Mouse (Mus musculus): ENCODE data around the gene Upk3bl. TPM values are rescaled to one million over a fixed set of nuclear protein-coding genes. Genes with fewer than 3 reads are reported as not detected.

Upk3bl gene
- polyA plus RNA-seq, 1 experiment from 2014 or later: 0.37 TPM

DNA sequence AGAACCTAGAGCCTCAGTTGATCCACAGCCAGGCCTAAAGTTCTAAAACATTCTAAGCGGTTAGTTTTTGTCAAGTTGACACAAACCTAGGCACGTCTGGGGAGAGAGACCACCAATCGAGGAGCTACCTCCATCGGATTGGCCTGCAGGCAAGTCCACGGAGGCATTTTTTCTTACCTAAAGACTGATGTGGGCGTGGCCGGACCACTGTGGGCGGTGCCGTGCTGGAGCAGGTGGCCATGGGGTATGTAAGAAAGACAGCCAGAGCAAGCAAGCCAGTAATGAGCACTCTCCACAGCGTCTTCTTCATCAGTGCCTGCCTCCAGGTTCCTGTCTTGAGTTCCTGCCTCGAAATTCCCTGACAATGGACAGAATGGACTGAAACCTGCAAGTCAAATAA, 19.2 kb downstream of the Upk3bl start:
- 58% methylated on average over 11 of the region's 11 CpGs for WGBS (ENCODE audit: insufficient replicate concordance)
- no peak overlapping the region for H3K4me3 ChIP-seq (ENCODE audit: low read depth, low read length)
- ATAC-seq (replicated peaks; ENCODE audit: insufficient number of reproducible peaks, low FRiP score, low TSS enrichment): no peak

GRCm38 (mm10) chr5:136075076-136075475, 20.8 kb downstream of the Upk3bl start:
- no peak overlapping the region for H3K4me3 ChIP-seq (ENCODE audit: low read depth, low read length)
- H3K27ac ChIP-seq (ENCODE audit: low read depth, low read length): no peak overlapping the region
- no peaks in the 10 kb centered on the region for H3K4me1 ChIP-seq (ENCODE audit: control insufficient read depth, insufficient read depth, low read length)
- no peak overlapping the region for H3K4me2 ChIP-seq
- no peaks in the 10 kb centered on the region for H3K36me3 ChIP-seq (ENCODE audit: control insufficient read depth, insufficient read depth, low read length)
- 64% methylated on average over 5 of the region's 5 CpGs for WGBS (ENCODE audit: insufficient replicate concordance)
- ATAC-seq (replicated peaks; ENCODE audit: insufficient number of reproducible peaks, low FRiP score, low TSS enrichment): no peak
- H3K9me3 ChIP-seq (replicated peaks; ENCODE audit: control insufficient read depth, low read length): no peaks in the 10 kb centered on the region
- H3K27me3 ChIP-seq (ENCODE audit: control insufficient read depth, insufficient read depth, low read length): no peaks in the 10 kb centered on the region; the same call in 1 of the 2 replicates
- no peak overlapping the region for H3K9ac ChIP-seq (ENCODE audit: low read depth, low read length)

More for the DNA sequence above, 19.2 kb downstream of the Upk3bl start:
- no peak overlapping the region for H3K27ac ChIP-seq (ENCODE audit: low read depth, low read length)
- H3K9ac ChIP-seq (ENCODE audit: low read depth, low read length): no peak overlapping the region
- no peak overlapping the region for H3K4me2 ChIP-seq
- no peaks in the 10 kb centered on the region; the same call in 1 of the 2 replicates for H3K27me3 ChIP-seq (ENCODE audit: control insufficient read depth, insufficient read depth, low read length)
- no peaks in the 10 kb centered on the region for H3K9me3 ChIP-seq (replicated peaks; ENCODE audit: control insufficient read depth, low read length)
- H3K4me1 ChIP-seq (ENCODE audit: control insufficient read depth, insufficient read depth, low read length): no peaks in the 10 kb centered on the region
- no peaks in the 10 kb centered on the region for H3K36me3 ChIP-seq (ENCODE audit: control insufficient read depth, insufficient read depth, low read length)

DNA sequence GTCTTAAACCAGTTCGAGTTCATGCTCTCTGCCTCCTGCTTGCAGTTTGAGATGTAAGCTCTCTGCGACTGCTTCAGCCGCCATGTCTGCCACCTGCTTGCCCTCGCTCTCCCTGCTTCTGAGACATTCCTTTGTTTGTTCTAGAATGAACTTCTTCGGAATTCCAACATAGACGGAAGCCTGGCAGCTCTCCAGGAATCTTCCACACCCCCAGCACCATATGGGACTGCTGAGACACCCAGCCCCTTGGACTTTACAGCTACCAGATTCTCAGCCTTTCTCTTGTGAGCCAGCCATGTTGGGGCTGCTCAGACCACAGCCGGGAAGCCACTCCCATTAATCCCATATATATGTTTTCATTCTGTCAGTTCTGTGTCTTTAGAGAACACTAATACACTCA, 22.0 kb downstream of the Upk3bl start:
- no peak overlapping the region for H3K9ac ChIP-seq (ENCODE audit: low read depth, low read length)
- no peak for ATAC-seq (replicated peaks; ENCODE audit: insufficient number of reproducible peaks, low FRiP score, low TSS enrichment)
- no peaks in the 10 kb centered on the region for H3K36me3 ChIP-seq (ENCODE audit: control insufficient read depth, insufficient read depth, low read length)
- no peaks in the 10 kb centered on the region for H3K9me3 ChIP-seq (replicated peaks; ENCODE audit: control insufficient read depth, low read length)
- H3K4me2 ChIP-seq: no peak overlapping the region
- no peak overlapping the region for H3K4me3 ChIP-seq (ENCODE audit: low read depth, low read length)
- H3K27ac ChIP-seq (ENCODE audit: low read depth, low read length): no peak overlapping the region
- H3K27me3 ChIP-seq (ENCODE audit: control insufficient read depth, insufficient read depth, low read length): no peaks in the 10 kb centered on the region; the same call in 1 of the 2 replicates
- no peaks in the 10 kb centered on the region for H3K4me1 ChIP-seq (ENCODE audit: control insufficient read depth, insufficient read depth, low read length)
- 48% methylated on average over 7 of the region's 7 CpGs for WGBS (ENCODE audit: insufficient replicate concordance)

DNA sequence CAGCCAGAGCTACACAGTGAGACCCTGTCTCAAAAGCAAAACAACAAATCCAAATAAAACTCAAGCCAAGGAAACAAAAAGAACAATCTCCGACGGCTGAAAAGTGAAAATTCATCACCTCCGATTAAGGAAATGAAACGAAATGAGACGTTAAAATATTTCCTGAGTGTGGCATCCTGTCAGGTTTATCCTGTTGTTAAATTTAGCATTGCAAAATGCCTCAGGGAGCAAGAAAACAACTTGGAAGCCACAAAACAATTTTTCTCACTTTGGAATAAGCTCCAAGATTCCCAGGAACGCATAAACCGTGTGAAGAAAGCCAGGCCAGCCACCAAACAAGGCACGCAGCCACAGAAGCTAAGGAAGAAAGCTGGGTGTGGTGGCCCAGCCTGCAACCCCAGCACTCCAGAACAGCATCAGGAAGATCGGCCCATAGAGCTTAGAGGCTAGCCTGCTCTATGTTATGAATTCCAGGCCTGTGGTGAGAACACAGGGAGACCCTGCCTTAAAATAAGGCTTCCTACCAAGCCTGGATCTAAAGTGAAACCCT, 22.8 kb downstream of the Upk3bl start:
- Histone ChIP-seq H3K27me3 (ENCODE audit: control insufficient read depth, insufficient read depth, low read length) (no peaks in the 10 kb centered on the region; the same call in 1 of the 2 replicates), H3K27ac (ENCODE audit: low read depth, low read length) (no peak overlapping the region), H3K9ac (ENCODE audit: low read depth, low read length) (no peak overlapping the region), H3K4me3 (ENCODE audit: low read depth, low read length) (no peak overlapping the region), H3K9me3 (replicated peaks; ENCODE audit: control insufficient read depth, low read length) (no peaks in the 10 kb centered on the region), H3K36me3 (ENCODE audit: control insufficient read depth, insufficient read depth, low read length) (no peaks in the 10 kb centered on the region), H3K4me2 (no peak overlapping the region), H3K4me1 (ENCODE audit: control insufficient read depth, insufficient read depth, low read length) (no peaks in the 10 kb centered on the region)
- WGBS (ENCODE audit: insufficient replicate concordance): 74% methylated on average over 9 of the region's 9 CpGs
- ATAC-seq (replicated peaks; ENCODE audit: insufficient number of reproducible peaks, low FRiP score, low TSS enrichment): no peak

DNA sequence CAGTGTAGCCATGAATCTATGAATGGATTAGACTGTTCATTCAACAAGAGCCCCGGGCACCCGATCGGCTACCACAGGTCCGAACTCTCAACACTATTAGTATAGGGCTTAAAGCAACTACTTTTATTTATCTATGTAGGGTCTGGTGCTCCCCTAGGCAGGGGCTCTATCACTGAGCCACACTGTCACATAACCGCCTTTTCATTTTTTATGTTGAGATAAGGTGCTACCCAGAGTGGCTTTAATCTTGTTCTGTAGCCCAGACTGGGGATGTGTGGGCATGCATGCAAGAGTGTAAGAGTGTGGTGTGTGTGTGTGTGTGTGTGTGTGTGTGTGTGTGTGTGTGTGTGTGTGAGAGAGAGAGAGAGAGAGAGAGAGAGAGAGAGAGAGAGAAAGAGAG, 23.8 kb downstream of the Upk3bl start:
- H3K9me3 ChIP-seq (replicated peaks; ENCODE audit: control insufficient read depth, low read length): no peaks in the 10 kb centered on the region
- no peak overlapping the region for H3K4me2 ChIP-seq
- 91% methylated on average over 5 of the region's 5 CpGs for WGBS (ENCODE audit: insufficient replicate concordance)
- H3K27ac ChIP-seq (ENCODE audit: low read depth, low read length): no peak overlapping the region
- H3K9ac ChIP-seq (ENCODE audit: low read depth, low read length): no peak overlapping the region
- no peak overlapping the region for H3K4me3 ChIP-seq (ENCODE audit: low read depth, low read length)
- ATAC-seq (replicated peaks; ENCODE audit: insufficient number of reproducible peaks, low FRiP score, low TSS enrichment): no peak
- H3K27me3 ChIP-seq (ENCODE audit: control insufficient read depth, insufficient read depth, low read length): no peaks in the 10 kb centered on the region; the same call in 1 of the 2 replicates
- H3K36me3 ChIP-seq (ENCODE audit: control insufficient read depth, insufficient read depth, low read length): no peaks in the 10 kb centered on the region
- H3K4me1 ChIP-seq (ENCODE audit: control insufficient read depth, insufficient read depth, low read length): no peaks in the 10 kb centered on the region; the same call in 1 of the 2 replicates

DNA sequence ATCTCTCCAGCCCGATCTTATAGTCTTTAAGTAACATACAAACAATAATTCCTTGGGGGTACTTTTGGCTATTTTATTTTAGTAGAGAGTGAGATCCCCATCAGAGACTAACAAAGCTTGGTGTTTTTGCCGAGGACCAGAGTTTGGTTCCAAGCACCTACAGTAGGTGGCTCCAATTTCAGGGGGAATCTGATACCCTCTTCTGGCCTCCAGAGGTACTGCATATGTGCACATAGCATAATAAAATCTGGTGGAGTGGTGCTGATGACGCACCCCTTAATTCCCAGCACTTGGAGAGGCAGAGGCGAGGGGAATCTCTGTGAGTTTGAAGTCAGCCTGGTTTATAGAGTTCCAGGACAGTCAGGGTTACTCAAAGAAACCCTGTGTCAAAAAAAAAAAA, 28.1 kb downstream of the Upk3bl start:
- Histone ChIP-seq H3K9ac (ENCODE audit: low read depth, low read length) (no peak overlapping the region), H3K4me3 (ENCODE audit: low read depth, low read length) (no peak overlapping the region), H3K9me3 (replicated peaks; ENCODE audit: control insufficient read depth, low read length) (no peaks in the 10 kb centered on the region), H3K36me3 (ENCODE audit: control insufficient read depth, insufficient read depth, low read length) (no peaks in the 10 kb centered on the region), H3K4me1 (ENCODE audit: control insufficient read depth, insufficient read depth, low read length) (peaks cover 11% of the 10 kb centered on the region), H3K27me3 (ENCODE audit: control insufficient read depth, insufficient read depth, low read length) (peaks cover 32% of the 10 kb centered on the region), H3K27ac (ENCODE audit: low read depth, low read length) (no peak overlapping the region), H3K4me2 (no peak overlapping the region)
- ATAC-seq (replicated peaks; ENCODE audit: insufficient number of reproducible peaks, low FRiP score, low TSS enrichment): no peak
- WGBS (ENCODE audit: insufficient replicate concordance): 74% methylated on average over 4 of the region's 4 CpGs

DNA sequence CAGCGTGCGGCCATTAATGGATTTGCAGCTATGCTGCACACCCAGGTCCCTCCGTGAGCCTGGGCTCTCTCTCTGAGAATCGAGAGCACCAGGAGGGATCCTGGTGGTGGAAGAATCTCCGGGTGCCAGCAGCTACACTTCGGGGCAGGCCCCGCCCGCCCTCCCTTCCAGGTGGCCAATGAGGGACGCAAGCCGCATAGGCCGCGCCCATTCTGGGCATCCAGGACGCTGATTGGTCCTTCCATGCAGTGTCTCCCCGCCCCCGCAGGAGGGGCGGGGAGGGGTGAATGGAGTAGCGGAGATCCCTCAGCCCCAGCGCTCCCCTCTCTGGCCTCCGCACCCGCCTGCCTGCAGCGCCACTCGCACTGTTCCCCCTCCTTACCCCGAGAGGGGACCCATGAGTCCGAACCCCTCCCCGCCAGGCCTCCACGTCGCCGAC, 29.4 kb downstream of the Upk3bl start, which contains the start of gene Rasa4:
Rasa4 (plus strand) TSS at position 248 of the 439 bp plus-strand sequence.
- WGBS (ENCODE audit: insufficient replicate concordance): under 1% methylated on average over 28 of the region's 28 CpGs
- no peak within 1 kb of the TSS for H3K27ac ChIP-seq (ENCODE audit: low read depth, low read length)
- peak within 1 kb of the TSS; percentile 52 for H3K4me3 ChIP-seq (ENCODE audit: low read depth, low read length)
- peaks cover 32% of the 10 kb centered on the region for H3K27me3 ChIP-seq (ENCODE audit: control insufficient read depth, insufficient read depth, low read length)
- peak within 1 kb of the TSS; percentile 97 for H3K4me2 ChIP-seq
- H3K36me3 ChIP-seq (ENCODE audit: control insufficient read depth, insufficient read depth, low read length): no peaks in the 10 kb centered on the region
- H3K9ac ChIP-seq (ENCODE audit: low read depth, low read length): peak within 1 kb of the TSS; percentile 58; the same call in 1 of the 2 replicates
- ATAC-seq (replicated peaks; ENCODE audit: insufficient number of reproducible peaks, low FRiP score, low TSS enrichment): peak; percentile 90
- H3K4me1 ChIP-seq (ENCODE audit: control insufficient read depth, insufficient read depth, low read length): peaks cover 11% of the 10 kb centered on the region
- H3K9me3 ChIP-seq (replicated peaks; ENCODE audit: control insufficient read depth, low read length): no peaks in the 10 kb centered on the region

GRCm38 (mm10) chr5:136084144-136084881, 30.0 kb downstream of the Upk3bl start:
- H3K9ac ChIP-seq (ENCODE audit: low read depth, low read length): peak overlapping the region; percentile 58; the same call in 1 of the 2 replicates
- H3K27me3 ChIP-seq (ENCODE audit: control insufficient read depth, insufficient read depth, low read length): peaks cover 32% of the 10 kb centered on the region
- no peak overlapping the region for H3K27ac ChIP-seq (ENCODE audit: low read depth, low read length)
- peak overlapping the region; percentile 97 for H3K4me2 ChIP-seq
- WGBS (ENCODE audit: insufficient replicate concordance): 2% methylated on average over 23 of the region's 23 CpGs
- H3K36me3 ChIP-seq (ENCODE audit: control insufficient read depth, insufficient read depth, low read length): no peaks in the 10 kb centered on the region
- ATAC-seq (replicated peaks; ENCODE audit: insufficient number of reproducible peaks, low FRiP score, low TSS enrichment): no peak
- no peaks in the 10 kb centered on the region for H3K9me3 ChIP-seq (replicated peaks; ENCODE audit: control insufficient read depth, low read length)
- peak overlapping the region; percentile 52 for H3K4me3 ChIP-seq (ENCODE audit: low read depth, low read length)
- H3K4me1 ChIP-seq (ENCODE audit: control insufficient read depth, insufficient read depth, low read length): peaks cover 11% of the 10 kb centered on the region

All from heart, embryonic 11.5 days (tissue).